Mouse (Mus musculus): ENCODE results near the gene Ubtf.
"Not testable (repeated sequence)": the region's sequence is repeated elsewhere in the genome, so short reads cannot be mapped to it uniquely, and the experiment has no call there.

Gene Ubtf

GRCm38 (mm10) chr11:102294887-102295597 is 24.5 kb downstream of the Ubtf start:
- no peak for DNase-seq (ENCODE audit: low spot score)

- no peak for DNase-seq (ENCODE audit: low spot score)
These were observed 25.1 kb downstream of the Ubtf start for GRCm38 (mm10) chr11:102294416-102294815.

GRCm38 (mm10) chr11:102293971-102294370 is 25.6 kb downstream of the Ubtf start:
- no peak for DNase-seq (ENCODE audit: low spot score)

- no peak for DNase-seq (ENCODE audit: low spot score)
These were observed 28.4 kb downstream of the Ubtf start for GRCm38 (mm10) chr11:102291051-102291535.

- DNase-seq (ENCODE audit: low spot score): no peak
These were observed 29.4 kb downstream of the Ubtf start for GRCm38 (mm10) chr11:102290141-102290540.

- DNase-seq (ENCODE audit: low spot score): no peak
These were observed 29.9 kb downstream of the Ubtf start for GRCm38 (mm10) chr11:102289511-102290100.

GRCm38 (mm10) chr11:102288913-102289312 is 30.6 kb downstream of the Ubtf start:
- no peak for DNase-seq (ENCODE audit: low spot score)

- no peak for DNase-seq (ENCODE audit: low spot score)
These were observed 31.3 kb downstream of the Ubtf start for GRCm38 (mm10) chr11:102288027-102288804.

- DNase-seq (ENCODE audit: low spot score): no peak
These were observed 32.1 kb downstream of the Ubtf start for GRCm38 (mm10) chr11:102287485-102287884.

GRCm38 (mm10) chr11:102285095-102285834 is 34.3 kb downstream of the Ubtf start:
- DNase-seq (ENCODE audit: low spot score): no peak

- DNase-seq (ENCODE audit: low spot score): peak; percentile 89
These were observed 34.9 kb downstream of the Ubtf start, which contains the start of gene Tmub2 for GRCm38 (mm10) chr11:102284501-102285094. Tmub2 (plus strand) TSS chr11:102284931.

- DNase-seq (ENCODE audit: low spot score): no peak
These were observed 35.6 kb downstream of the Ubtf start for GRCm38 (mm10) chr11:102283922-102284321.

GRCm38 (mm10) chr11:102280267-102280666 is 39.3 kb downstream of the Ubtf start:
- not testable (repeated sequence) for DNase-seq (ENCODE audit: low spot score)

- no peak for DNase-seq (ENCODE audit: low spot score)
These were observed 39.9 kb downstream of the Ubtf start for GRCm38 (mm10) chr11:102279595-102279994.

- no peak for DNase-seq (ENCODE audit: low spot score)
These were observed 41.8 kb downstream of the Ubtf start for GRCm38 (mm10) chr11:102277754-102278153.

GRCm38 (mm10) chr11:102276411-102276915 is 43.1 kb downstream of the Ubtf start:
- no peak for DNase-seq (ENCODE audit: low spot score)

GRCm38 (mm10) chr11:102268520-102269244 is 50.9 kb downstream of the Ubtf start, which contains the start of gene Asb16:
Asb16 (plus strand) TSS chr11:102268743.
- DNase-seq (ENCODE audit: low spot score): no peak

GRCm38 (mm10) chr11:102267480-102267879 is 52.1 kb downstream of the Ubtf start:
- DNase-seq (ENCODE audit: low spot score): peak; percentile 52

- DNase-seq (ENCODE audit: low spot score): no peak
These were observed 52.7 kb downstream of the Ubtf start for GRCm38 (mm10) chr11:102266631-102267355.

GRCm38 (mm10) chr11:102265816-102266215 is 53.7 kb downstream of the Ubtf start:
- DNase-seq (ENCODE audit: low spot score): no peak
